Mouse (Mus musculus) WW6 (cell line): ENCODE data around the gene Tshr.

ENCODE experiments used
- DNase-seq: peaks from one replicate; pipeline ENCODE4 v3.0.0-alpha.2; 2013; ENCODE audit warnings: low read depth, low spot score

Gene Tshr

DNA sequence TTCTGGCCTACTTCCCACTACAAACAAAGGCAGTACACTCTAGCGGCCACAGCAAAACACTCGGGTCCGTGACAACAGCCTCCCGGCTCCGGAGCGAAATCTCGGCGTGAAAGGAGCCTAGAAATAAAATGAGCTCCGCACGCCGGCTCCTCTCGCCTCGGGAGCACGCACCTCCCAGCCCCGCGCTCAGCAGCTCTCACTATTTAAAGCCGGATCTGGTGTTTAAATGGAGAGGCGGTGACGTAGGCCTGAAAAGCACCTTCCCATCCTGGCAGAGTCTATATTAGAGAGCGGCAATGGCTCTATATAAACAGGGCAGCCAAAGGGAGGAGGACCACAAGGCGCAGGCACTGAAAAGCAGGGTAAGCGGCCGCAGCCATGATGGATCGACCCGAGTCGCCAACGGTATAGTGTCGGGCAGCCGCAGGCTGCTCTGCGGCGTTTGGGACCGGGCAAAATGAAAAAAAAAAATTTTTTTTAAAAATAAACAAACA is 203.9 kb downstream of the Tshr start:
- DNase-seq = peak; percentile 65

DNA sequence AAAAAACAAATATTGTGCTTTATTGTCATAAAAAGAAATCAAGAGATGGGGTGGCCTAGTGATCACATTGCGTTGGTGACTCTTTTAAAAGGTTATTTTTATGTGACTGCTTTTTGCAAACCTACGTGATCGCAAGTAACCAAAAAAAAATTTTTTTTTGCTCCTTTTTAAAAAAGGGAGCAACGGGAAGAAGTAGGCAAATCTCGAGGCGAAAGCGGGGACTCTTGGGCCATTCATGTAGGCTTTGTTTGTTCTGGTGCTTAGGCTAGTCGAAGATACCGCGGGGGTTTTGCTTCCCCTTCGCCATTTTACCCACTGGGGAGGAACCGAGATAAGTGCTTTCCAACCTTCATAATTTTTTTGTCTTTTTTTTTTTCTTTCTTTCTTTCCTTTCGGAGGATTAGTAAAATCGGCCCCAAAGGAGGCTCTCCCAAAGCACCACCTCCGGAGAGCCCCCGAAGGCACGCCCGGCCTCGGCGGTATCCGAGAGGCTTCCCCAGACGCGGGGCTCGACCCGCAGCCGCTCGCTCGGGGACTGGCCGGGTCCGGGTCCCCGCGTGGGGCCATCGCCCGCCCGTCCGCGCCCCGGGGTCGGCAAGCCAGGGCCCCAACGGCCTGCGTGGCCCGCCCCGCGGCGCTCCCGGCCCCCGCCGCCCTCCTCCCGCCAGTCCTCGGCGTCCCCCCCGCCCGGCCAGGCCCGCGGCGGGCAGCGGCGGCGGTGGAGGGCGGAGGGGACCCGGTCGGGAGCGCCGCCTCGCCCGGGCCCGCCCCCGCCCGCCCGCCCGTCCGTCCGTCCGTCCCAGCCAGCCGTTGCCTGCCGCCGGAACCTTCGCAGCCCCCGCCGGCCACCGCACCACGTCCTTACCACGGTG is 204.5 kb downstream of the Tshr start:
- DNase-seq = no peak

DNA sequence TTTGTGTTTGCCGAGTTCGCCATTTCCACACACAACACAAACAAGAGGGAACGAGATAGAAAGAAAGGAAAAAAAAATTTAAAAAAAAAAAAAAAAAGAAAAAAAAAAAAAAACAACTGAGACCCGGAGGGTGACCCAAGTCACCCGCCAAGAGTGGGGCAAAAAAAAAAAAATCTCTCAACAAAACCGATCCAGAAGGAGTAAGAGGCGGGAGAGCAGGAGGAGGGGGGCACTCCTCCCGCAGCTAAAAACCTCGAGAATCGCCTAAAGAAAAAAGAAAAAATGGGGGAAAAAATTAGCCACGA is 205.1 kb downstream of the Tshr start:
- no peak for DNase-seq

DNA sequence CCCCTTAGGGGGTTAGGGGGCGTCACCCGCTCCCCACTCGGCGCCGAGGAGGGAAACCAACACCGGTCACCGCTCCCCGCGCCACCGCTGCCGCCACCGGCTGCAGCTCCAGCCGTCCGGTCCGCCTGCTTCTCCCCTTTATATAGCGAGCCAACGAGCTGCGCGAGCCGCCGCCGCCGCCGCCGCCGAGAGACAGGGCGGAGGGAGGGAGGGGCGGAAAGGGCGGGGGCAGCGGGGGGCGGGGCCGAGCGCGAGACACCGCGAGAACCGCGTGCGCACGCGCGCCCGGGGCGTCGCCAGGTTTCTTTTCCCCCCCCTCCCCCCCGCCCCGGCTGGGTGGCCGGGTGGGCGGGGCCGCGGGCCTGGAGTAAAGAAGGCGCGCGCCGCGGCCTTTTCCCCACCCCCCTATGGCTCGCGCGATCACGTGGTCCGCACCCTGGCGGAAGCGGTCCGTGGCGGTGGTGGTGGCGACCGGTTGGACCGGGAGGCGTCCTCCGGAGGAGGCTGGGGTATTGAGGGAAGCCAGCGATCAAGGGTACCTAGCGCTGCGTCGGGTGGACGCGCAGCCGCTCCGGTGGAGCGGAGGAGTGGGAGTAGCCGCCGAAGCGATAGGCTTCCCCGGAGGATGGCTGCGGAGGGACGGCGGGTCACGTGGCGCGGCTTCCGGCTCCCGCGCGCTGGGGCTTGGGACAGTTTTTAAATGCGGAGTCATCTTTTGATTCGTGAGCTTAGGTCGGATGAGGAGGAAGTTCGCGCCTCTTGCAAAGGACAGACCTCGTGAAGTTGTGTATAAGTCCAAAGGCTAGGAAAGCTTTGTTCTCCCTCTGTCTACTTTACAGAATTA is 205.7 kb downstream of the Tshr start, which contains the start of gene Gtf2a1:
Gene Gtf2a1 (minus strand): TSS at position 641 of the 844 bp plus-strand sequence.
- DNase-seq = peak; percentile 86

DNA sequence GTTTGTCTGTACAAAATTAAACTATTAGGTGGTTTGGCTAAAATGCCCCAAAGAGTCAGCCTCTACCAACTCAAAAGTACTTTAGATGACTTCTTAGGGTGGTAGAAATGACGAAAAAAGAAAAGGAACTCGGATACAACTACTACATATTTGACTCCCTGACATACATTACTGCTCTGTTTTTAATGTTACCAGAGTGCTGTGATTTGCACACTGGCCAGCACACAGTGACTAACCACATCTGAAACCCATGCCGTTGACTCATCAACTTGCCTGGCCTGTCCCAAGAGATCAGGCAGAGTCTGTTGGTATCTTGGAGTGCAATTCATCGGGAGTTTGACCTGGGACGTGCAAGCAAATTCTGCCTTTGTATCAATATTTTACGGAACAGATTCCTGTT is 206.4 kb downstream of the Tshr start:
- DNase-seq = no peak

DNA sequence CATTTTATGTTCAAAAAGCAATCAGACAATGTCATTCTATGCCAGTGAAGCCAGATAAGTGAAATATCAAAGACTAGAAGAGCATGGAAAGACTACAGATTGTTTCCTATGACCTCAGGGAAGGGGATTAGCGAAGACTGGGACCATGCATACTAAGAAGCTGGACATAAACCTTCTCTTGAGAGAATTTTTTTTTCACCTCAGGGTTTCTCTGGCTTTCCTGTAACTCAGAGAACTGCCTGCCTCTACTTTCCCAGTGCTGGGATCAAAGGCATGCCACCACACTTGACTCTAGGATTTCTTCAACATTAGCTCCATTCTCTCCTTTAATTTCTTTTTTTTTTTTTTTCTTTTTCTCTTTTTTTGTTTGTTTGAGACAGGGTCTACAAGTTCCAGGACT is 206.8 kb downstream of the Tshr start:
- DNase-seq = no peak

DNA sequence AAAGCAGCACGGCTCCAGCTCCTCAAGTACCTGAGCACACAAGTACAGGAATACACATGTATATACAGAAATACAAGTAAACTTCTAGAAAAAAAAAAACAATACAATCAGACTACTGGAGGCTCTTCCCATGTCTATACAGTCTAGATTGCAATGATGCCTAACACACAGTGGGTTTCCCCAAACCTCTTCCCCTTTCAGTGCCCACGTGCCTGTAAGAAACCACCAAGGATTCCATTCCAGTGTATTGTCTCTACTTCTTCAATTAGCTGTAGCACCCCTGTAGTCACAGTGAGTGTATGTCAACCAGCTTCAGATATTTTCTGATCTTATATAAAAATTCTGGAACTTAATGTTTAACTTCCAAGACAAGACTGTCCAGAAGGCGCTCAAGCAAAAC is 207.8 kb downstream of the Tshr start:
- no peak for DNase-seq
